Mouse (Mus musculus): Measurements from ENCODE around the gene Hist1h3i.

Gene Hist1h3i

DNA sequence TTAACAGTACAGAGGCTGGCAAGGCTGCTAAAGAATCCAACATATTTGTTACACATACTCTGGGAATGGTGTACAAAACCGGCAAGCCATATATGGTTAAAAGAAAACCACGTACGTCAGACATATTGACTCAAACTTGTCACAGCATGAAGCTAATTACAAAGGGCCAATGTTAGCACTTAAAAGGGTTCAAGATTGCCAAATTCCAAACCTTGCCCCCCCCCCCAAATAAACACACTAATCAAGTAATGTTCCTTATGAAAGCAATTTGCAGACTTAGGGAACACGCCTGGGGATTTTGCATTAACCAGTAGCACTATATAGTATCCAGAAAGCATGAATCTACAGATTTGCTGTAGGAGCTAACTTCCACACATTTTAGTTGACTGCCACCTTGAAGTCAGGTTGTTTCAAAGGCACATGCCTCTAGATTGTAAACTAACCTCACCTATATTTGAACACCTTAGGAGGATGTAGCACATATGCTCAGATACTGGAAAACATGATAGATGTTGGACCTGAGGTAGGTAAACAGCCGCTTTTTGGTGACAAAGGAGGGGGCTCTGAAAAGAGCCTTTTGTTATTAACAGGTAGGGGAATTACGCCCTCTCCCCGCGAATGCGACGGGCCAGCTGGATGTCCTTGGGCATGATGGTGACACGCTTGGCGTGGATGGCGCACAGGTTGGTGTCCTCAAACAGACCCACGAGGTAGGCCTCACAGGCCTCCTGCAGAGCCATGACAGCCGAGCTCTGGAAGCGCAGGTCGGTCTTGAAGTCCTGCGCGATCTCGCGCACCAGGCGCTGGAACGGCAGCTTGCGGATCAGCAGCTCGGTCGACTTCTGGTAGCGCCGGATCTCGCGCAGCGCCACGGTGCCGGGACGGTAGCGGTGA, 562 bp downstream of the Hist1h3i start:
- peak; percentile 35 to 42 for DNase-seq

DNA sequence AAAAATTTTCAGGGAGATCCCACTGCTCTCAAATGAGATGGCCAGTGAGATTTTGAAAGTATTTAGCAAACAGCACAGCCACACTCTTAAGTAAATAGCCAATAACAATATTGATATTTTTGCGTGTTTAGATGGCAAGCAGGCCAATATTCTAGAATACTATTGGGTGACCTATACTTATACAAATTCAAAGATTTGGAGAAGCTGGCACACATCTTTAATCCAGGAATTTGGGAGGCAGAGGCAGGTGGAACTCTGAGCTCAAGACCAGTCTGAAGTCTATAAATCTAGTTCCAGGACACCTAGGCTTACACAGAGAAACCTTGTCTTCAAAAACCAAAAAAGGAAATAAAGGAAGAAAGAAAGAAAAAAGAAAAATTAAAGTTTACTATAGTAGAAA, 1.5 kb downstream of the Hist1h3i start:
- DNase-seq = no peak

DNA sequence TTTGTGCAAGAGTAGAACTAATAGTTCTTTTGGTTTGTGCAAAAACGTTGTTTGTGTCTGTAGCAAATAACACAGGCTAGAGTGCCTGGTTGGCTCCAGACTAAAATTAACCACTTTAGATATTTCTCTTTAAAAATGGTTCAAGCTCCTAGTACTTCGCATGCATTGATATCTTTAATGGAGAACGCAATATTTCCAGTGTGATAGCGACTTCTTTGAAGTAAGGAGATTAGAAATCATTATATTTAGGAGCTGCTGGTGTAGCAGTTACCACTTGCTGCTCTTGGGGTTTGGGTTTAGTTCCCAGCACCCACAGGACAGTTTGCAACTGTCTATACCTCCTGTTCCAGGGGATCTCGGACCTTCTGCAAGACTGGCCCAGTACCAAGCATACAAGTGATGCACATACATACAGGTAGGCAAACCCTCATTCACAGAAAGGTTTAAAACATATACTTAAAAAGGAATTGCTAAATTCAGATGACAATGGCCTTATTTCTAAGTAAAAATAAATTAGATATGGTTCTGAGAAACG, 2.1 kb downstream of the Hist1h3i start:
- DNase-seq = no peak

DNA sequence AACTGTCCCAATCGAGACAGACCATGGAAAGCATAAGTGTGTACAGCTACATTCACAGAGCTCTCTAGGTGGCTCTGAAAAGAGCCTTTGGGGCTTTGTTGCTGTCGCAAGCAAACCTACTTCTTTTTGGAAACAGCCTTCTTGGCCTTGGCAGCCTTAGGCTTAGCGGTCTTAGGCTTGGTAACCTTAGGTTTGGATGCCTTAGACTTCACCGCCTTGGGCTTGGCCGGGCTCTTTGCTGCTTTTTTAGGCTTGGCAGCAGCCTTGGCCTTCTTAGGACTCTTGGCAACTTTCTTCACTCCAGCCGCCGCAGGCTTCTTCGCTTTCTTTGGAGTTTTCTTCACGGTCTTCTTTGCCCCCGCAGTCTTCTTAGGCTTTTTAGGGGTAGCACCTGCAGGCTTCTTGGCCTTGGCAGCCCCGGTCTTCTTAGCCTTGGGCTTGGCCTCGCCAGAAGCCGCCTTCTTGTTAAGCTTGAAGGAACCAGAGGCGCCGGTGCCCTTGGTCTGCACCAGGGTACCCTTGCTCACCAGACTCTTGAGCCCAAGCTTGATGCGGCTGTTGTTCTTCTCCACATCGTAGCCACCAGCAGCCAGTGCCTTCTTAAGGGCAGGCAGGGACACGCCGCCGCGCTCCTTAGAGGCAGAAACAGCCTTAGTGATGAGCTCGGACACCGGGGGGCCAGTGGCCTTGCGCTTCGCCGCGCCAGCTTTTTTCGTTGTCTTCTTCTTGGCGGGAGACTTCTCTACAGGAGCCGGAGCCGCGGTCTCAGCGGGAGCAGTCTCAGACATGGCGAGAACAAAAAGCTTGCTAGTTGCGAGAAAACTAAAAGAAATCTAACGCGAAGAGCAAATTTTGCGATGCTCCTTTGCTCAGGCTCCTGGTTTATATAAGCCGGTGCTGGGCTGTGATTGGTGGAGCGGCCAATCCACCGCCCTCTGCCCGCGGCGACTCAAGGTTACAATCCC, 3.1 kb downstream of the Hist1h3i start, which contains the start of gene Hist1h1b:
TSS of gene Hist1h1b (minus strand) at position 859 of the 965 bp plus-strand sequence.
- DNase-seq = peak; percentile 70 to 71

DNA sequence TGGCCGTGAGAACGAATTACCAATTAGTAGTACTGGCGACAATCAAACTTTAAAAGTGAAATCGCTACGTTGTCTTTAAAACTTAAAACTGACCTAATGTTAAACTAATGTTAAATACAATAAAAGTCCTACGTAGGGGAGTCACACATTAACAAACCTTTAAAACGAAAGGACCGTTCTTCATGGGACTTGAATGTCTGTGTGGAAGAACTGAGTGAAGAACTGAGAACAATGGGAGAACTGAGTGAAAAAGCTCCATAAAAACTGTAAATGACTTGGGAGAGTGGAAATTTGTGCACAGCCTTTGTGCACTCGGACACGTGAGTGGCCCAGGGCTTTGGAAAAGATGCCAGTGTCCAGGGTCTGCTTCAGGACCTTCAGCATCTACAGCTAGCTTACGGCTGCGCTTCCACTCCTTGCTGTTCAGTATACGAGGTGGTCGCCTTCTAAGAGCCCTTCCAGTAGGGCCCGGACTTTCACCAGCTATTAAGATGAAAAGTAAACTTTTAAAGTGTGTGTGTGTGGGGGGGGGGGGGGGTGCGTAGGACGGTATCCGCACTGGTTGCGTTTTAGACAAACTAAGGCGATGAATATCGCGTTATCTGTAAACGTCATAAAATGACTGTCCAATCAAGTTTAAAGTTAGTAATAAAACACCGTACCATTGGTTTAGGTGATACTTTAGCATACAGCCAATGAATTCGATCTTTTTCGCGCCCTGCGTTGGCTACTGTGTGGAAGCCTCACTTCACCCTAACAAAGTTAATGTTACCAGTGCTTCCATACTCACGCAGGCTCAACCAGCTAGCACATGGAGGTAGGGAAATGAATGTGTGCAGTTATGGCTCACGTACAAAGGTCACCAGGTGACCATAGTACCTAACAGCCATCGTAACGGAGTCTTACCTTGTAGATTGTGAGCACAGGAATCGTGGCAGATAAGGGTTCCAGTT, 4.1 kb downstream of the Hist1h3i start:
- DNase-seq = peak; percentile 77 to 82

DNA sequence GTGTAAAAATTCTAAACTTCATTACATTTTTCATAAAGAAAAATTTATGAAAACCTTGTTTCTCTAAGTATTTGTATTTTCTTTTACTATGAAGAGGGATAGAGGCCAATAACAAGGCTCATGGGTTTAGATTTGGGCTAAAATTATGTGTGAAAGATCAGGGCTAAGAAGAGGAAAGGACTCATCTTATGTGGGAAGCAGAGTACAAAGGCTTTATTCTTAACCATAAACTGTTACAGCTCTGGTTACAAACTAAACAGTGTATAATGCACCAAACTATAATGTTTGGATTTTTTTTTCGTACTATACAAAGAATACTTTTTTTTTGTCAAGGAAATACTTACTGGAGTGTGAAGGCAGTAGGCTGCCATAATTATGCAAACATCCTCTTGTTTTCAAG, 27.5 kb downstream of the Hist1h3i start:
- no peak for DNase-seq

DNA sequence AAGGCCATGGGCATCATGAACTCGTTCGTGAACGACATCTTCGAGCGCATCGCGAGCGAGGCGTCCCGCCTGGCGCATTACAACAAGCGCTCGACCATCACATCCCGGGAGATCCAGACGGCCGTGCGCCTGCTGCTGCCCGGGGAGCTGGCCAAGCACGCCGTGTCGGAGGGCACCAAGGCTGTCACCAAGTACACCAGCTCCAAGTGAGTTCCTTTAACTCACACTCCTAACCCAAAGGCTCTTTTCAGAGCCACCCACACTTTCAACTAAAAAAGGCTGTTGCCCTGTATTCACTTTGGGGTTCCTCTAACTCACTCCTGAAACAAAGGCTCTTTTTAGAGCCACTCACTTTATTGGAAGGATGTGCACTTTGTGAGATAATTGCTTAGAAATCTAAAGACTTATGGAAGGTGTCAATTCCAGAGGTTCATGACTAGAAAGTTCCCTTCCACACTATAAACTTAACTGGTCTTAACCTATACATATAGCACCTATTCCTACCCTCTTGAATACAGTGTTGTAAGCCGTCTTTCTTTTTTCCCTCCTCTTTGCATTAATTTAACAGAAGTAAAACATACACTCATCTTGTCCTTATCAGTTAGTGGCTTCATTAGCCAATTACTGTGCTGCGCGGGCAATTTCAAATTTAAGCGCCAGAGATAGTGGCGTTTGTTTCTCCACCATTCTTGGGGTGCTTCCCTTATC, 28.7 kb downstream of the Hist1h3i start:
- DNase-seq = peak; percentile 57

DNA sequence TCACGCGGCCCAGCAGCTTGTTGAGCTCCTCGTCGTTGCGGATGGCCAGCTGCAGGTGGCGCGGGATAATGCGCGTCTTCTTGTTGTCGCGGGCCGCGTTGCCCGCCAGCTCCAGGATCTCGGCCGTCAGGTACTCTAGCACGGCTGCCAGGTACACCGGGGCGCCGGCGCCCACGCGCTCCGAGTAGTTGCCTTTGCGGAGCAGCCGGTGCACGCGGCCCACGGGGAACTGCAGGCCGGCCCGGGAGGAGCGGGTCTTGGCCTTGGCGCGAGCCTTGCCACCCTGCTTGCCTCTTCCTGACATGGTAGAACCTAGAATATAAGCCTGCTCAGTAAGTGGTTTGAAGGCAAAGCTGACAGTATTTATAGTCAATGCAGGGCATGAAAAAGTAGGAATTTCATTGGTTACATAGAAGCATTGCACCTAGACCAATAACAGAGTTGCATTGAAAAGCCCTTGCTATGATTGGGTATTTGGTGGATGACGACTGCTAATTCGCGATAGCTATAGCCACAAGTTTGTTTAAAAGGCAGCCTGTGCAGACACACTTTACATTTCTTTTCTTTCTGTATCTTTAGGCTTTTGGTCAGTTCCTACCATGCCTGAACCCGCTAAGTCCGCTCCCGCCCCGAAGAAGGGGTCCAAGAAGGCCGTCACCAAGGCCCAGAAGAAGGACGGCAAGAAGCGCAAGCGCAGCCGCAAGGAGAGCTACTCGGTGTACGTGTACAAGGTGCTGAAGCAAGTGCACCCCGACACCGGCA, 29.5 kb downstream of the Hist1h3i start, which contains the start of the genes Hist1h2ak and Hist1h2bn:
TSS of gene Hist1h2ak (minus strand) at position 304 of the 762 bp plus-strand sequence.
TSS of gene Hist1h2bn (plus strand) at position 600 of the 762 bp plus-strand sequence.
- DNase-seq = peak; percentile 71 to 77

DNA sequence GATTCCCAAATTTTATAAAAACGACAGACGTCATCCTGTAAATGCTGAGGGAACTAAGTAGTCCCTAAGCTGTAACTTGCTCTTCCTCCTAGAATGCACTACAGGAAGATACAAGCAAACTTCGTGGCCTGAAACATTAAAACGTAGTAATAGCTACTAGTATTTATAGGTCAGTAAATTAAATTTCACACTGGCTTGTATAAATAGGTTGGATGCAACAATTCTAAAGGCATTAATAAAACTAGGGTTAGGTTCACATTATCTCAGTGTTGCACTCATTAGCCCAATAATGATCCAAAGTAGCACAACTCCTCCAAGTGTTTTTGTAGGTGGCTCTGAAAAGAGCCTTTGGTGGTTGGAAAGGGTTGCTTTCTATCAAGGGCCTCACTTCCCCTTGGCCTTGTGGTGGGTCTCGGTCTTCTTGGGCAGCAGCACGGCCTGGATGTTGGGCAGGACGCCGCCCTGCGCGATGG, 30.1 kb downstream of the Hist1h3i start:
- DNase-seq = no peak

DNA sequence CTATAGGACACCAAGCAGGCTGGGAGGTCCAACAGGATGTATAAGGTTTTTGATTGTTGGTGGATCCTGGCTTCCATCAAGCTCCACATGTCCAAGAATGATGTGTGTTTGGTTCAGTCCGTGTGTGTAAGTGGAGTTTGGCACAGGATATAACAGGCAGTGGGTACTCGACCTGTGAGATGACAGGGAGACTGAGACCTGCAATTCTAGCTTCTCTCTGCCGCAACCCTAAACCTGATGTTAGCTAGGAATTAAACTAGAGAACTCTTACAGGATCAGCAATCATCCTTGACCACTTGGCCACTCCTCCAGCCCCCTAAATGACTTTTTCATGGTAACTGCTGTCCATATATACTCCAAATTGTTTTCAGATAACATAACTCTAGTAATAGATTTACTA, 30.8 kb downstream of the Hist1h3i start:
- DNase-seq = no peak

DNA sequence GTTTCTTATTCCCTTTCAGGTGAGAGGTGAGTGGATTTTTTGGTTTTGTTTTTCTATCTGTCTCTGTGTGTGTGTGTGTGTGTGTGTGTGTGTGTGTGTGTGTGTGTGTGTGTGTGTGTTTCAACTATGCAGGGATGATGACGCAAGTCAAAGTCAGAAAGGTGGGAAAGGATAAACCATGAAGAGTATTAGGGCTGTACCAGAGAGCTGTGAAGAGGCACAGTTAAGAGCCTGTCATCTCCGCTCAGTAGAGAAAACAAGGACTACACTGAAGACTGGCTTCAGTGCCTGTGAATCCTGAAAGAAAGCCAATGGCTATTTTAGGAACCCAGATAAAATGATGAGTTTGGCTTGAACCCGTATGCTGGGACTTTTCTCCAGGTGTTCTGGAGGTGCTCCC, 31.3 kb downstream of the Hist1h3i start:
- DNase-seq = no peak

DNA sequence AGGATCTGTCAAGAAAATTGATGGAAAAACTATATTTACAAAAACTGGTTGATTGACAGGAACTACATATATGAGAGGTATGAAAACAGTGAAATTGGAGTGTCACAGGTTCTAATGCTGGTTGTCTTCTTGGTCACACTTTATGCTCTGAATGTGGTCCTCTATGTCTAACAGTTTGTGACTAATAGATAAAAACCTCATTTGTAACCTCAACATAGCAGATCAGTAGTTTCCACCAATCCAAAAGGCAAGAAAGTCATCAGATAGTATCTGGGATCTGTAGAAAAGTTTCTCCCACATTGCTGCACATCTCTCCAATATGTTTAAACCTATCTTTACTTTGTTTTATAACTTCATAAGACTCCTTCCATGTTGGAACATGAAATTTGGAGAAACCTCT, 31.8 kb downstream of the Hist1h3i start:
- DNase-seq = no peak

DNA sequence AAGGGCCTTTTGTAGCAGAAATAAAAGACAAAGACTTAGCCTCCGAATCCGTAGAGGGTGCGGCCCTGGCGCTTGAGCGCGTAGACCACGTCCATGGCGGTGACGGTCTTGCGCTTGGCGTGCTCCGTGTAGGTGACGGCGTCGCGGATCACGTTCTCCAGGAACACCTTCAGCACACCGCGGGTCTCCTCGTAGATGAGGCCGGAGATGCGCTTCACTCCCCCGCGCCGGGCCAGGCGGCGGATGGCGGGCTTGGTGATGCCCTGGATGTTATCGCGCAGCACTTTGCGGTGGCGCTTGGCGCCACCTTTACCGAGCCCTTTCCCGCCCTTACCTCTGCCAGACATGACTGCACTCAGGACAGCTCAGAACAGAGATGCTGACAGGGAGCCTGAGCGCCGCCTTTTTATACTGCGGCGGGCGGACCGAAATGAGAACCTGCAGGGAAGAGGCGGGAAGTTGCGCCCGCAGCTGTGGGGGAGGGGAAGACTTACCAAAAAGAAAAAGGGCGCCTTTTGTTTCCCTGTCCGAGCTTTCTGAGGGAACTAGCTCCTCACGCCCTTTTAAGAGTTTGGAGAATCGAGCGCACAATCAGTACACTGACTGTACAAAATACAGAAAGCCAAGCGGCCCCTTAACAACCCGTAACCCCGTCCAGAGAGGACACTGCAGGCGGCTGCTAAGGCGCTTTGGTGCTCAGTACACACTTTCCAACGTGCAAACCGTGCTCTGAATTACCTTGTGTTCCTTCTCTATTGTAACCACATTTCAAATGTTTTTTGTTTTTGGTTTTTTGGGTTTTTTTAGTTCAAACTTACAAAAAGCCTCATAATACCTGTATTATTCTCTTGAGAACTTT, 32.8 kb downstream of the Hist1h3i start, which contains the start of gene Hist1h4k:
TSS of gene Hist1h4k (minus strand) at position 347 of the 859 bp plus-strand sequence.
- peak; percentile 98 for DNase-seq

DNA sequence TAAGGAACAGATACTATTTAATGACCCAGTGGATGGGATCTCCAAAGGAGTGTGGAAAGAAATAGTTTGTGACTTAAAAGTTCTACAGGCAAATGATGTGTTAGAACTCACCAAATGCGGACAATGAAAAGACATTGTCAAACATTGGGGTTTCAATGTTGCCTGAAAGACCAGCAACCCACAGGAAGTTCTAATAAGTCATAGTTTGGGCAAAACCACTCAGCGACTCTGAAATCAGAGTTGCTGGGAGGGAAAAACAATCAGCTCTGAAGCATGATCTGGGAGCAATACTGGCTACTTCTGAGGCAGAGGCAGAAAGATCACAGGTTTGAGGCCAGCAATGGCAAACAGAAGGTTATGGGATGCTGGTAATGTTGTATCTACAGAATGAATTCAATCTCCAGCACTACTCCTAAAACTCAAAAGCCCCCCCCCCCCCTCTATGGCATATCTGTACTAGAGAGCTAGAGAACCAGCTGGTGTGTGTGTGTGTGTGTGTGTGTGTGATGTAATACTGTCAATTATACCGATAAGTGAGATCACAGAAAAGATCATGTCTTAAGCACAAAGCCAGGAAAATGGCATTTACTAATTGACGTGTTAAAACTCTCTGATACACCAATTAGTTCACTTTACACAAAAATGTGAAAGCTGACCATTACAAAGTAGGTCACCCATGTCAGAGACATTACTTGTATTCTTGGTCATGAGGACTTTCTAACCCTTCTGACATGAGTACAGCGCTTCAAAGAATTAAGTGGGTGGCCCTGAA, 33.6 kb downstream of the Hist1h3i start:
- peak in 1 of 2 experiments; percentile 10 for DNase-seq

DNA sequence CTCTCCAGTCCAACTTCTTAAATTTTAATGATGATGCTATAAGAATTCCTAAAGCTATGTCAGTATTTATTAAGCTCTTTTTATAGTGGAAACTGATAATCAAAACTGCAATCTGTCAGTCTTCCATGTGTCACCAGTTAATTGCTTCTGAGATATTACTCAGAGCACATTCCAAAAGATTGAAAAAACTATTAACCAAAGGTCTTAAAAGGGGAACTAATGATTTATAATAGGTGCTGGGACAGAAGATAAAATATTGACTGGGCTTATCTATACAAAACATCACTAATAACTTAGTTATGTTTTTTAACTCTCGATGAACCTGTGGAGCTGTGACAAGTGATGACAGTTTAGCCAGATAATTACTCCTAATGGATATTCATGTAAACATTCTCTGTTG, 38.2 kb downstream of the Hist1h3i start:
- no peak for DNase-seq

DNA sequence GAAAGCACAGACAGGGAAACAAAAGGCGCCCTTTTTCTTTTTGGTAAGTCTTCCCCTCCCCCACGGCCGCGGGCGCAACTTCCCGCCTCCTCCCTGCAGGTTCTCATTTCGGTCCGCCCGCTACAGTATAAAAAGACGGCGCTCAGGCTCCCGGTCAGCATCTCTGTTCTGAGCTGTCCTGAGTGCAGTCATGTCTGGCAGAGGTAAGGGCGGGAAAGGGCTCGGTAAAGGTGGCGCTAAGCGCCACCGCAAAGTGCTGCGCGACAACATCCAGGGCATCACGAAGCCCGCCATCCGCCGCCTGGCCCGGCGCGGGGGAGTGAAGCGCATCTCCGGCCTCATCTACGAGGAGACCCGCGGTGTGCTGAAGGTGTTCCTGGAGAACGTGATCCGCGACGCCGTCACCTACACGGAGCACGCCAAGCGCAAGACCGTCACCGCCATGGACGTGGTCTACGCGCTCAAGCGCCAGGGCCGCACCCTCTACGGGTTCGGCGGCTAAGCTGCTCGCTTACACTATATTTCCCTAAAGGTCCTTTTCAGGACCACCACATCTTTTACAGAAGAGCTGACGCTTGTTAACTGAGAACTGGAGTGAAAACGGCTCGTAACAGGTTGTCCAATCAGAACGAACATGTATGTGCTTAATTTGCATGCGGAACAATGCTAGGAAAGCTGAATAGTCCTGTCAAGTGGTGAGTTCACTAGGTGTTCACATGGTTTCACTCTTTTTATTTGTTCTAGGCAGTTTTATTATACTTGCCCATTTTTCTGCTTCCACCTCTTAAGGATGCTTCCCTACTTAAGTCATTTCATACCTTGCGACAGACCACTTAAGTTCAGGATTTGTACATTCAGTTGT, 48.0 kb downstream of the Hist1h3i start, which contains the start of gene Hist1h4j:
TSS of gene Hist1h4j (plus strand) at position 159 of the 862 bp plus-strand sequence.
- peak; percentile 91 to 93 for DNase-seq
